Mouse (Mus musculus): ENCODE results near the gene Cyp3a41a. TPM values are rescaled to one million over a fixed set of nuclear protein-coding genes. Genes with fewer than 3 reads are reported as not detected.
"Not testable (repeated sequence)": the region's sequence is repeated elsewhere in the genome, so short reads cannot be mapped to it uniquely, and the experiment has no call there.

Cyp3a41a gene
- not detected in 2 replicates for polyA plus RNA-seq (2012; rRNA removed)

DNA sequence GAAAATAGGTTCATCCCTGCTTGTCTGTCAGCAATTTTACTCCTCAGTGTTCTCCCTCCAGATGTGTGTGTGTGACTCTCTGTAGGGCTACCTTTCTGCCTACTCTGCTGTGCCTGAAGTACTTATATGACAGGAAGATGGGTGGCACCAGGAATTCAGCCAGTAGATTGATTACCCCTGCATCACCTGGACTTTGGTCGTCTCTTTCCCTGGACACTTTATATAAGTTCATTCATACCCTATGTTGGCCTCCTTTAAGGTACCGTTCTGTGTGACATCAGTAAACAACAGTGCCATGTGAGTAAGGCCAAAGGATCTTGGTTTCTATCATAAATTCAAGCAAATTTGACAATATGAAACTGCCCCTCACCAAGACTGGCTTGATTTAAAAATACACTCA is at the start of gene Cyp3a41a:
Gene Cyp3a41a (minus strand): TSS at position 101 of the 400 bp plus-strand sequence.
- WGBS: 50% methylated on average over 1 of the region's 2 CpGs

GRCm38 (mm10) chr5:145737512-145737911 is 17.6 kb upstream of the Cyp3a41a start:
- WGBS: 69% methylated on average over 3 of the region's 3 CpGs
- not testable (repeated sequence) for DNase-seq (ENCODE audit: low read depth, low spot score)

More for the DNA sequence above, at the start of gene Cyp3a41a:
- not testable (repeated sequence) for DNase-seq (ENCODE audit: low read depth, low spot score)

DNA sequence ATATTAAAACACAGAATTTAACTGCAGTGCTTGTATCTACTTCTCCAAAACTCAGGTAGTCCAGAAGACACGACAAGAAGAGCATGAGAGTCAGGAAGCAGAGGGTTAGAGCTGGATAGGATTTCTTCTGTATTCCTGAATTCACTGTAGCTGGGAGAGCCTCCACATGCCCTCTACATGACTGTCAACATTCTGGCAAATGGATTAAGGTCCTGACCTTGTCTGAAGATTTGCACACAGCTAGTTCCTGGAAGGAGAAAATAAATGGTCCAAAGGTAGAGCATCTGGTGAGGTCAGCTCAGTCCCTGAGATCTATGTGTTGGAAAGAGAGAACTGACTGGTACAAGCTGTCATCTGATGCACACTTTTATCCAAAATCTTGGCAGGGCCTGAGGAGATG is 5.6 kb downstream of the Cyp3a41a start:
- WGBS: 14% methylated on average over 1 of the region's 1 CpGs
- DNase-seq (ENCODE audit: low read depth, low spot score): not testable (repeated sequence)

DNA sequence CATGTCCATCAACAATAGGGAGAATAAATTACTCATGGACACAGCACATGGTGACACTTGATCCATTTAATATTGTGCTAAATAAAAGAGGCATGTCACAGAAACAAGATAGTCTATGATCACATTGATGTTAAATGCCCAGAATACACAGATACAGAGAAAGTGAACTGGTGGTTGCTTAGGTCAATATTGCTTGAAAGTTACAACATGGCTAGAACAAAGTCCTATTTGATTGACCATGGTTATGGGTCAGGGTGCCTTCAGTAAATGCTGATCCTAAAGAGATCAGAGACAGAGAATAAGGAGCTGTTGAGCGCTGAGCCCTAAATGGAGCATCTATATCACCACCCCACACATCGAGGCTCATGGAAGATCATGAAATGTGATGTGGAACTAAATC is 12.6 kb downstream of the Cyp3a41a start:
- DNase-seq (ENCODE audit: low read depth, low spot score): not testable (repeated sequence)
- 85% methylated on average over 2 of the region's 2 CpGs for WGBS

DNA sequence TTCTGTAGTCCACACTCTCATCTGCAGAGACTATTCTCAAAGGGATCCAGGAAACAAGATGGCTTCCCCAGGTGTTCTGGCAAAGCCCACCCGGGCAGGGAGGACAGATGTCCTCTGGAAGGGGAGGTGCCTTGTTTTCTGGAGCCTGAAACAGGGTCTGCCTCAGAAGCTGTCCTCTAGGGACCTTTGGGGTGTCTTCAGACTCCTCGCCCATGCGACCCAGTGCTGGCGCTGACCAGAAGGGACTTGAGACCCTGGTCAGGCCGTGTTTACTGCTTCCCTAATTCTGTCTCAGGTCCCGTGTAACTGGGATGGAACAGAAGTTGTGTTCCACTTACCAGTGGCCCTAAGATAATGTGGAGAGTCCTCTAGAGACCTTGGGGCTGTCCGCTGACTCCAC is 57.9 kb downstream of the Cyp3a41a start:
- WGBS: 83% methylated on average over 7 of the region's 7 CpGs
- DNase-seq (ENCODE audit: low read depth, low spot score): no peak

- no peak for DNase-seq (ENCODE audit: low read depth, low spot score)
- 63% methylated on average over 4 of the region's 4 CpGs for WGBS
Observed at GRCm38 (mm10) chr5:145647779-145648178, 72.2 kb downstream of the Cyp3a41a start.

Other genes starting within 250 kb of the Cyp3a41a start
- not detected in 2 replicates for gene Cyp3a41b, start 135.4 kb downstream of the Cyp3a41a start, polyA plus RNA-seq (2012; rRNA removed)
- gene Cyp3a44, start 85.7 kb upstream of the Cyp3a41a start, polyA plus RNA-seq (2012; rRNA removed): 0.07 and 0.37 TPM in 2 replicates
- 0.89 and 21.4 TPM in 2 replicates for gene Cyp3a11, start 159.8 kb upstream of the Cyp3a41a start, polyA plus RNA-seq (2012; rRNA removed)